Comparison of ENCODE assay signal across 8 mouse cellular contexts in genomic region chr15:68363058-68363735, GRCm38 (mm10).
DNase-seq lines count a peak whose midpoint lies in the region; ATAC-seq and TF ChIP-seq lines count a peak whose summit lies in the region.

No protein-coding gene starts in this region.

- in situ Hi-C loops in ES-E14 (cut with MboI; ENCODE audit: low sequenced_read_pairs in 2 of 2, unreplicated experiment in 2 of 2) = no loop called here

- no peaks in the 10 kb centered on the region for H3K27me3 ChIP-seq in forebrain, embryonic 15.5 days

- no peaks in the 10 kb centered on the region for H3K9me3 ChIP-seq in ES-E14 (ENCODE audit: control insufficient read depth, insufficient read depth, low read depth, low read length)
- H3K9me3 ChIP-seq in forebrain, embryonic 15.5 days = no peaks in the 10 kb centered on the region

- no peak for TF ChIP-seq CTCF in lung, adult 2 months (IDR thresholded peaks at IDR 0.05; ENCODE audit: insufficient read depth, low read length)

- no peaks in the 10 kb centered on the region for H3K36me3 ChIP-seq in ES-E14 (ENCODE audit: control insufficient read depth, insufficient read depth, low read length, poor library complexity, severe bottlenecking)
- H3K36me3 ChIP-seq in forebrain, embryonic 15.5 days = no peaks in the 10 kb centered on the region

- peak overlapping the region; percentile 81 for H3K27ac ChIP-seq in ES-E14 (ENCODE audit: insufficient read depth, low read depth, low read length, poor library complexity, severe bottlenecking)
- H3K27ac ChIP-seq in forebrain, embryonic 15.5 days (replicated peaks) = peak overlapping the region; percentile 97

- H3K4me1 ChIP-seq in ES-E14 (ENCODE audit: control insufficient read depth in 2 of 2, insufficient read depth in 2 of 2, low read length in 2 of 2, poor library complexity in 1 of 2) = peaks cover 0 to 2% of the 10 kb centered on the region in 2 experiments; a peak in 1 of 4 replicates
- H3K4me1 ChIP-seq in forebrain, embryonic 15.5 days = peaks cover 21% of the 10 kb centered on the region
- H3K4me1 ChIP-seq in lung, adult 2 months (ENCODE audit: control insufficient read depth, insufficient read depth, low read length) = peaks cover 9% of the 10 kb centered on the region

- peak; percentile 86 for TF ChIP-seq POLR2A in lung, adult 2 months (IDR thresholded peaks at IDR 0.05; ENCODE audit: borderline replicate concordance, extremely low read depth, low read depth, low read length)

- peak overlapping the region; percentile 60 for H3K4me2 ChIP-seq in forebrain, embryonic 15.5 days (replicated peaks)

- under 1% methylated on average over 67 of the region's 72 CpGs for WGBS in forebrain, embryonic 15.5 days
- WGBS in lung, adult 2 months = under 1% methylated on average over 60 of the region's 72 CpGs

- H3K4me3 ChIP-seq in ES-E14 (ENCODE audit: insufficient read depth in 1 of 2, low read depth in 1 of 2, low read length in 2 of 2, poor library complexity in 1 of 2, severe bottlenecking in 1 of 2) = peak overlapping the region; percentile 54 to 94
- H3K4me3 ChIP-seq in forebrain, embryonic 15.5 days = peak overlapping the region; percentile 90
- peak overlapping the region; percentile 73 for H3K4me3 ChIP-seq in lung, adult 2 months (replicated peaks; ENCODE audit: extremely low read depth, low read depth, low read length)

- intact Hi-C loops in heart, postnatal 25 days (cut with DNase I) = loop anchor here (5.0 kb wide), 1 partner anchor 54 kb away; no protein-coding TSS in a partner anchor

- DNase-seq in ES-E14 (ENCODE audit: low read depth, low spot score) = peak; percentile 98
- peak; percentile 99 for DNase-seq in cerebellum, adult 11-12 months
- DNase-seq in heart, postnatal 25 days (ENCODE audit: low spot score) = peak; percentile 99
- peak; percentile 98 to 99 for DNase-seq in layer of hippocampus, adult 18-20 months (ENCODE audit: low spot score in 2 of 2)
- DNase-seq in lung, adult 2 months = peak; percentile 99
- peak; percentile 99 for DNase-seq in thymus, adult 18-20 months

- peak overlapping the region; percentile 81 for H3K9ac ChIP-seq in ES-E14 (ENCODE audit: insufficient read depth, low read depth, low read length, poor library complexity, severe bottlenecking)
- peak overlapping the region; percentile 72 for H3K9ac ChIP-seq in forebrain, embryonic 15.5 days (replicated peaks)

- peak; percentile 98 for ATAC-seq in forebrain, embryonic 15.5 days (replicated peaks)
- peak; percentile 93 for ATAC-seq in neutrophil, adult 5-6 weeks (ENCODE audit: extremely low read depth, insufficient number of reproducible peaks, low FRiP score, poor library complexity, severe bottlenecking)

TF ChIP-seq in ES-E14, 5 proteins besides CTCF, POLR2A, EP300 and RAD21:
- no peak for TF ChIP-seq MAFK (IDR thresholded peaks at IDR 0.05; ENCODE audit: insufficient read depth, low read depth, low read length)
- no peak for TF ChIP-seq ZC3H11A (IDR thresholded peaks at IDR 0.05; ENCODE audit: borderline replicate concordance, low read depth, low read length)
- TF ChIP-seq ZNF384 (IDR thresholded peaks at IDR 0.05; ENCODE audit: low read depth, low read length) = no peak
- TF ChIP-seq HCFC1 (IDR thresholded peaks at IDR 0.05; ENCODE audit: borderline replicate concordance, insufficient read depth, low read length) = 0 out of 2 replicates have a peak, but pooled peaks have one; percentile 31
TF ChIP-seq in ES-E14: peak in this region for 1.

Comparison
In these comparisons a context has a peak if more than half of its experiments do, and no peak if none do; other contexts are left out.
1. Peak in every context shown above with its lines: DNase-seq, ATAC-seq, H3K4me3 ChIP-seq and H3K27ac ChIP-seq.